Mouse (Mus musculus): ENCODE results near the gene Dpm1. TPM values are rescaled to one million over a fixed set of nuclear protein-coding genes. Genes with fewer than 3 reads are reported as not detected.
A peak's percentile ranks its signal among the peaks of the same experiment; 100 is the strongest.

Dpm1 gene
- polyA plus RNA-seq, 1 experiment from 2014 or later, result 87.5 TPM

GRCm38 (mm10) chr2:168213788-168214397, 16.5 kb downstream of the Dpm1 start:
- Histone ChIP-seq H3K4me3 (no peak overlapping the region), H3K27me3 (no peaks in the 10 kb centered on the region), H3K9me3 (no peaks in the 10 kb centered on the region), H3K36me3 (peaks cover 87% of the 10 kb centered on the region), H3K9ac (replicated peaks) (no peak overlapping the region), H3K27ac (replicated peaks) (no peak overlapping the region), H3K4me1 (no peaks in the 10 kb centered on the region), H3K4me2 (replicated peaks) (no peak overlapping the region)
- ATAC-seq (ENCODE audit: low FRiP score, low read depth), result no peak
- 34% methylated on average over 5 of the region's 5 CpGs for WGBS

- H3K27ac ChIP-seq (replicated peaks), result peak overlapping the region; percentile 99
- H3K36me3 ChIP-seq, result peaks cover 60% of the 10 kb centered on the region
- WGBS, result 98% methylated on average over 3 of the region's 3 CpGs
- H3K9me3 ChIP-seq, result no peaks in the 10 kb centered on the region
- peaks cover 14% of the 10 kb centered on the region for H3K4me1 ChIP-seq
- no peaks in the 10 kb centered on the region for H3K27me3 ChIP-seq
- ATAC-seq (ENCODE audit: low FRiP score, low read depth), result no peak; the same call in 1 of the 2 replicates
- no peak overlapping the region for H3K4me2 ChIP-seq (replicated peaks)
- H3K4me3 ChIP-seq, result no peak overlapping the region
- no peak overlapping the region for H3K9ac ChIP-seq (replicated peaks)
These were observed 22.5 kb downstream of the Dpm1 start for GRCm38 (mm10) chr2:168207883-168208282.

GRCm38 (mm10) chr2:168206725-168207644, 23.4 kb downstream of the Dpm1 start, which contains the start of gene Adnp:
Gene Adnp (minus strand): TSS chr2:168207112.
- Histone ChIP-seq H3K4me2 (replicated peaks) (peak within 1 kb of the TSS; percentile 79), H3K9ac (replicated peaks) (peak within 1 kb of the TSS; percentile 100), H3K4me1 (peaks cover 17% of the 10 kb centered on the region), H3K27me3 (no peaks in the 10 kb centered on the region), H3K4me3 (peak within 1 kb of the TSS; percentile 100), H3K27ac (replicated peaks) (peak within 1 kb of the TSS; percentile 99), H3K9me3 (no peaks in the 10 kb centered on the region), H3K36me3 (peaks cover 54% of the 10 kb centered on the region)
- peak; percentile 89 for ATAC-seq (ENCODE audit: low FRiP score, low read depth)
- under 1% methylated on average over 49 of the region's 89 CpGs for WGBS

GRCm38 (mm10) chr2:168205681-168206631, 24.4 kb downstream of the Dpm1 start:
- peak; percentile 32 for ATAC-seq (ENCODE audit: low FRiP score, low read depth)
- Histone ChIP-seq H3K4me1 (peaks cover 20% of the 10 kb centered on the region), H3K27ac (replicated peaks) (peak overlapping the region; percentile 99), H3K4me3 (peak overlapping the region; percentile 100), H3K27me3 (no peaks in the 10 kb centered on the region), H3K9ac (replicated peaks) (peak overlapping the region; percentile 100), H3K9me3 (no peaks in the 10 kb centered on the region), H3K4me2 (replicated peaks) (peak overlapping the region; percentile 79), H3K36me3 (peaks cover 47% of the 10 kb centered on the region)
- WGBS, result 2% methylated on average over 23 of the region's 49 CpGs

GRCm38 (mm10) chr2:168205265-168205664, 25.1 kb downstream of the Dpm1 start:
- whole genome bisulfite sequencing, result 5% methylated on average over 6 of the region's 6 CpGs
- Histone ChIP-seq H3K36me3 (peaks cover 47% of the 10 kb centered on the region), H3K4me1 (peaks cover 27% of the 10 kb centered on the region), H3K4me3 (peak overlapping the region; percentile 100), H3K9me3 (no peaks in the 10 kb centered on the region), H3K27ac (replicated peaks) (peak overlapping the region; percentile 99), H3K4me2 (replicated peaks) (peak overlapping the region; percentile 79), H3K27me3 (no peaks in the 10 kb centered on the region), H3K9ac (replicated peaks) (peak overlapping the region; percentile 100)
- ATAC-seq (ENCODE audit: low FRiP score, low read depth), result 0 out of 2 replicates have a peak, but pooled peaks have one; percentile 14

- WGBS, result 91% methylated on average over 8 of the region's 8 CpGs
These were observed 25.9 kb downstream of the Dpm1 start for GRCm38 (mm10) chr2:168204476-168204999.

GRCm38 (mm10) chr2:168200014-168200691, 30.2 kb downstream of the Dpm1 start:
- Histone ChIP-seq H3K4me3 (no peak overlapping the region), H3K9me3 (no peaks in the 10 kb centered on the region), H3K36me3 (peaks cover 43% of the 10 kb centered on the region), H3K27me3 (no peaks in the 10 kb centered on the region), H3K4me1 (peaks cover 58% of the 10 kb centered on the region), H3K4me2 (replicated peaks) (no peak overlapping the region), H3K27ac (replicated peaks) (no peak overlapping the region), H3K9ac (replicated peaks) (no peak overlapping the region)
- WGBS, result 89% methylated on average over 4 of the region's 5 CpGs
- ATAC-seq (ENCODE audit: low FRiP score, low read depth), result no peak

More at GRCm38 (mm10) chr2:168204476-168204999, 25.9 kb downstream of the Dpm1 start:
- peak overlapping the region; percentile 100 for H3K4me3 ChIP-seq
- H3K4me2 ChIP-seq (replicated peaks), result peak overlapping the region; percentile 79
- H3K9me3 ChIP-seq, result no peaks in the 10 kb centered on the region
- peaks cover 44% of the 10 kb centered on the region for H3K36me3 ChIP-seq
- ATAC-seq (ENCODE audit: low FRiP score, low read depth), result no peak
- peak overlapping the region; percentile 25 for H3K9ac ChIP-seq (replicated peaks)
- H3K4me1 ChIP-seq, result peaks cover 32% of the 10 kb centered on the region
- H3K27me3 ChIP-seq, result no peaks in the 10 kb centered on the region
- H3K27ac ChIP-seq (replicated peaks), result no peak overlapping the region

- Histone ChIP-seq H3K4me1 (peaks cover 55% of the 10 kb centered on the region), H3K4me3 (no peak overlapping the region; the same call in 1 of the 2 replicates), H3K27ac (replicated peaks) (no peak overlapping the region; the same call in 1 of the 2 replicates), H3K27me3 (no peaks in the 10 kb centered on the region), H3K9ac (replicated peaks) (no peak overlapping the region), H3K4me2 (replicated peaks) (peak overlapping the region; percentile 25), H3K36me3 (peaks cover 38% of the 10 kb centered on the region), H3K9me3 (no peaks in the 10 kb centered on the region)
- 88% methylated on average over 4 of the region's 4 CpGs for WGBS
- no peak for ATAC-seq (ENCODE audit: low FRiP score, low read depth)
These were observed 30.9 kb downstream of the Dpm1 start for GRCm38 (mm10) chr2:168199476-168199875.

- Histone ChIP-seq H3K4me2 (replicated peaks) (peak overlapping the region; percentile 13), H3K27me3 (no peaks in the 10 kb centered on the region), H3K4me3 (no peak overlapping the region), H3K27ac (replicated peaks) (no peak overlapping the region), H3K36me3 (peaks cover 29% of the 10 kb centered on the region), H3K9me3 (no peaks in the 10 kb centered on the region), H3K9ac (replicated peaks) (no peak overlapping the region), H3K4me1 (peaks cover 57% of the 10 kb centered on the region)
- no peak for ATAC-seq (ENCODE audit: low FRiP score, low read depth)
- 89% methylated on average over 1 of the region's 1 CpGs for WGBS
These were observed 32.0 kb downstream of the Dpm1 start for GRCm38 (mm10) chr2:168198421-168198820.

GRCm38 (mm10) chr2:168195721-168196120, 34.7 kb downstream of the Dpm1 start:
- no peaks in the 10 kb centered on the region for H3K9me3 ChIP-seq
- ATAC-seq (ENCODE audit: low FRiP score, low read depth), result 0 out of 2 replicates have a peak, but pooled peaks have one; percentile 30
- H3K27ac ChIP-seq (replicated peaks), result no peak overlapping the region
- peaks cover 21% of the 10 kb centered on the region for H3K36me3 ChIP-seq
- H3K9ac ChIP-seq (replicated peaks), result no peak overlapping the region
- H3K4me3 ChIP-seq, result no peak overlapping the region
- WGBS, result 33% methylated on average over 2 of the region's 2 CpGs
- H3K4me1 ChIP-seq, result peaks cover 47% of the 10 kb centered on the region
- H3K27me3 ChIP-seq, result no peaks in the 10 kb centered on the region
- no peak overlapping the region for H3K4me2 ChIP-seq (replicated peaks)

- Histone ChIP-seq H3K4me2 (replicated peaks) (no peak overlapping the region), H3K9me3 (no peaks in the 10 kb centered on the region), H3K27me3 (no peaks in the 10 kb centered on the region), H3K4me3 (no peak overlapping the region), H3K36me3 (peaks cover 20% of the 10 kb centered on the region), H3K9ac (replicated peaks) (no peak overlapping the region), H3K4me1 (peaks cover 32% of the 10 kb centered on the region), H3K27ac (replicated peaks) (no peak overlapping the region)
- 83% methylated on average over 2 of the region's 2 CpGs for WGBS
- no peak for ATAC-seq (ENCODE audit: low FRiP score, low read depth)
These were observed 36.7 kb downstream of the Dpm1 start for GRCm38 (mm10) chr2:168193685-168194084.

Data from midbrain, embryonic 12.5 days (tissue).